Mouse (Mus musculus): ENCODE results near the gene Psmb5.

DNA sequence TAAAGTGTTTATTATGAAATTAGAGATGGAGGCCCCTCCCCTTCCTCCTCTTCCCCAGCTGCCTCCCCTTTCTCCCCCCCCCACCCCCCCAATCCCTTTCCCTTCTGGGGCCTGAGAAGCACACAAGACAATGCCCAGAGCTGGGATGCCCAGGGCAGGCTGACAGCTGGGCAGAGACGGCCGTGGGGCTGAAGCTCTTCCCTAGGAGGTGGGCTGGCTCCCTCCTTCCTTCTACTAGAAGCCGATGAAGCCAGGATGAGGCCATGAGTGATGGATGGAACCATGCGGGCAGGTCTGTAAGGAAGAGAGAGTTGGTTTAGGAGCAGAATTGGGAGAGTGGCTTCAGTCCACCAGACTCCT, 13.4 kb upstream of the Psmb5 start:
- TF ChIP-seq CTCF (IDR thresholded peaks at IDR 0.05; ENCODE audit: control insufficient read depth, insufficient read depth, insufficient replicate concordance, low read depth, low read length) (no peak), POLR2A (IDR thresholded peaks at IDR 0.05; ENCODE audit: control insufficient read depth, low read depth, low read length) (no peak)

Measured in testis, adult 2 months (tissue).